10 mouse cellular contexts compared by ENCODE assay signal in genomic region chr6:126033693-126034402, GRCm38 (mm10).
DNase-seq lines count a peak whose midpoint lies in the region; ATAC-seq and TF ChIP-seq lines count a peak whose summit lies in the region.
"Had no signal": no experiment of that assay in that cellular context is flagged by ENCODE, and none has a peak within 500 bp of the region (broad histone marks: within the 10 kb centered on the region; RNA-seq: fewer than 3 reads in every experiment).

No protein-coding gene starts in this region.

- no peak overlapping the region for H3K9ac ChIP-seq in forebrain, embryonic 14.5 days (ENCODE audit: low read length)
- no peak overlapping the region for H3K9ac ChIP-seq in forebrain, embryonic 13.5 days
- H3K9ac ChIP-seq in liver, postnatal 0 days (replicated peaks): no peak overlapping the region
- no peak overlapping the region for H3K9ac ChIP-seq in liver, embryonic 12.5 days
- no peak overlapping the region for H3K9ac ChIP-seq in intestine, embryonic 16.5 days (ENCODE audit: low read depth, low read length)
- H3K9ac ChIP-seq in stomach, embryonic 16.5 days (ENCODE audit: low read length): no peak overlapping the region
- H3K9ac ChIP-seq: liver, embryonic 15.5 days had no signal

- DNase-seq in forebrain, embryonic 14.5 days (ENCODE audit: low spot score): peak; percentile 8
- peak; percentile 35 for DNase-seq in liver, postnatal 0 days
- no peak for DNase-seq in kidney, adult 11 months
- DNase-seq in gastrocnemius, adult 8-10 months (ENCODE audit: low spot score in 2 of 2): no peak

- H3K9me3 ChIP-seq in forebrain, embryonic 14.5 days (replicated peaks; ENCODE audit: control insufficient read depth, low read length): no peaks in the 10 kb centered on the region
- H3K9me3 ChIP-seq in forebrain, embryonic 13.5 days (replicated peaks): no peaks in the 10 kb centered on the region
- H3K9me3 ChIP-seq in liver, postnatal 0 days (ENCODE audit: low read length): no peaks in the 10 kb centered on the region
- no peaks in the 10 kb centered on the region for H3K9me3 ChIP-seq in liver, embryonic 12.5 days (replicated peaks)
- no peaks in the 10 kb centered on the region for H3K9me3 ChIP-seq in intestine, embryonic 16.5 days (ENCODE audit: control insufficient read depth, low read length)
- H3K9me3 ChIP-seq in stomach, embryonic 16.5 days (replicated peaks; ENCODE audit: control insufficient read depth, low read length): no peaks in the 10 kb centered on the region
- H3K9me3 ChIP-seq: hindbrain, embryonic 10.5 days; liver, embryonic 15.5 days had no signal

- H3K4me2 ChIP-seq in forebrain, embryonic 14.5 days (ENCODE audit: low read length): no peak overlapping the region
- no peak overlapping the region for H3K4me2 ChIP-seq in forebrain, embryonic 13.5 days
- no peak overlapping the region for H3K4me2 ChIP-seq in liver, postnatal 0 days (ENCODE audit: low read depth, low read length)
- no peak overlapping the region for H3K4me2 ChIP-seq in liver, embryonic 12.5 days
- H3K4me2 ChIP-seq in intestine, embryonic 16.5 days (ENCODE audit: low read depth, low read length): no peak overlapping the region
- peak overlapping the region; percentile 35; the same call in 1 of the 2 replicates for H3K4me2 ChIP-seq in stomach, embryonic 16.5 days (ENCODE audit: low read depth, low read length)
- H3K4me2 ChIP-seq: liver, embryonic 15.5 days had no signal

- ATAC-seq in forebrain, embryonic 14.5 days: peak; percentile 37; the same call in 1 of the 2 replicates
- no peak for ATAC-seq in forebrain, embryonic 13.5 days
- ATAC-seq in liver, postnatal 0 days: peak; percentile 99
- ATAC-seq in liver, embryonic 12.5 days: no peak
- ATAC-seq in intestine, embryonic 16.5 days: peak; percentile 38; the same call in 1 of the 2 replicates
- ATAC-seq in stomach, embryonic 16.5 days (ENCODE audit: insufficient read depth, low FRiP score): no peak

- no peak overlapping the region for H3K27ac ChIP-seq in forebrain, embryonic 14.5 days (ENCODE audit: low read depth, low read length)
- H3K27ac ChIP-seq in forebrain, embryonic 13.5 days: no peak overlapping the region
- H3K27ac ChIP-seq in liver, postnatal 0 days (ENCODE audit: low read depth): peak overlapping the region; percentile 48
- no peak overlapping the region for H3K27ac ChIP-seq in liver, embryonic 12.5 days
- no peak overlapping the region for H3K27ac ChIP-seq in intestine, embryonic 16.5 days (ENCODE audit: low read length)
- no peak overlapping the region for H3K27ac ChIP-seq in stomach, embryonic 16.5 days (ENCODE audit: low read length)
- H3K27ac ChIP-seq: liver, embryonic 15.5 days had no signal

- H3K36me3 ChIP-seq in forebrain, embryonic 14.5 days (ENCODE audit: control insufficient read depth, insufficient read depth, low read length): no peaks in the 10 kb centered on the region
- H3K36me3 ChIP-seq in forebrain, embryonic 13.5 days (ENCODE audit: poor library complexity, severe bottlenecking): no peaks in the 10 kb centered on the region
- no peaks in the 10 kb centered on the region for H3K36me3 ChIP-seq in liver, postnatal 0 days (replicated peaks; ENCODE audit: insufficient read depth, low read length)
- H3K36me3 ChIP-seq in liver, embryonic 12.5 days: no peaks in the 10 kb centered on the region
- H3K36me3 ChIP-seq in intestine, embryonic 16.5 days (ENCODE audit: control insufficient read depth, insufficient read depth, low read length): no peaks in the 10 kb centered on the region
- no peaks in the 10 kb centered on the region for H3K36me3 ChIP-seq in stomach, embryonic 16.5 days (ENCODE audit: control insufficient read depth, insufficient read depth, low read length)
- H3K36me3 ChIP-seq: hindbrain, embryonic 10.5 days; liver, embryonic 15.5 days had no signal

- H3K27me3 ChIP-seq in forebrain, embryonic 14.5 days (replicated peaks; ENCODE audit: control insufficient read depth, insufficient read depth, low read length): no peaks in the 10 kb centered on the region
- H3K27me3 ChIP-seq in forebrain, embryonic 13.5 days: no peaks in the 10 kb centered on the region
- H3K27me3 ChIP-seq in liver, postnatal 0 days (ENCODE audit: insufficient read depth, low read length): no peaks in the 10 kb centered on the region
- no peaks in the 10 kb centered on the region for H3K27me3 ChIP-seq in liver, embryonic 12.5 days (replicated peaks)
- H3K27me3 ChIP-seq in intestine, embryonic 16.5 days (replicated peaks; ENCODE audit: control insufficient read depth, insufficient read depth, low read length): no peaks in the 10 kb centered on the region
- no peaks in the 10 kb centered on the region for H3K27me3 ChIP-seq in stomach, embryonic 16.5 days (ENCODE audit: control insufficient read depth, insufficient read depth, low read length)
- H3K27me3 ChIP-seq: liver, embryonic 15.5 days had no signal

- no peak overlapping the region for H3K4me3 ChIP-seq in forebrain, embryonic 14.5 days (ENCODE audit: low read depth, low read length)
- no peak overlapping the region for H3K4me3 ChIP-seq in forebrain, embryonic 13.5 days
- H3K4me3 ChIP-seq in liver, postnatal 0 days (ENCODE audit: low read depth, low read length): no peak overlapping the region
- H3K4me3 ChIP-seq in liver, embryonic 12.5 days: no peak overlapping the region
- H3K4me3 ChIP-seq in intestine, embryonic 16.5 days (ENCODE audit: low read length): no peak overlapping the region
- H3K4me3 ChIP-seq in stomach, embryonic 16.5 days (replicated peaks; ENCODE audit: low read length): no peak overlapping the region
- H3K4me3 ChIP-seq: hindbrain, embryonic 10.5 days; liver, embryonic 15.5 days had no signal

- no peak for TF ChIP-seq CTCF in liver, postnatal 0 days (IDR thresholded peaks at IDR 0.05; ENCODE audit: low read depth)

- H3K4me1 ChIP-seq in forebrain, embryonic 14.5 days (ENCODE audit: control insufficient read depth, insufficient read depth, low read length): no peaks in the 10 kb centered on the region
- peaks cover 5% of the 10 kb centered on the region; the same call in 1 of the 2 replicates for H3K4me1 ChIP-seq in forebrain, embryonic 13.5 days
- 0 out of 2 replicates have a peak, but pooled peaks cover 3% of the 10 kb centered on the region for H3K4me1 ChIP-seq in liver, postnatal 0 days (ENCODE audit: insufficient read depth)
- H3K4me1 ChIP-seq in liver, embryonic 12.5 days: no peaks in the 10 kb centered on the region; the same call in 1 of the 2 replicates
- peaks cover 4% of the 10 kb centered on the region; the same call in 1 of the 2 replicates for H3K4me1 ChIP-seq in intestine, embryonic 16.5 days (ENCODE audit: control insufficient read depth, insufficient read depth, low read length)
- peaks cover 5% of the 10 kb centered on the region; the same call in 1 of the 2 replicates for H3K4me1 ChIP-seq in stomach, embryonic 16.5 days (ENCODE audit: control insufficient read depth, insufficient read depth, low read length)
- H3K4me1 ChIP-seq: liver, embryonic 15.5 days had no signal

- WGBS in forebrain, embryonic 14.5 days: 58% methylated on average over 8 of the region's 8 CpGs
- 61% methylated on average over 8 of the region's 8 CpGs for WGBS in forebrain, embryonic 13.5 days
- WGBS in liver, postnatal 0 days (ENCODE audit: insufficient replicate concordance): 54% methylated on average over 8 of the region's 8 CpGs
- 57% methylated on average over 8 of the region's 8 CpGs for WGBS in liver, embryonic 12.5 days (ENCODE audit: insufficient replicate concordance)
- 46% methylated on average over 8 of the region's 8 CpGs for WGBS in intestine, embryonic 16.5 days
- 38% methylated on average over 8 of the region's 8 CpGs for WGBS in stomach, embryonic 16.5 days

- TF ChIP-seq EP300 in liver, postnatal 0 days (IDR thresholded peaks at IDR 0.05; ENCODE audit: low read depth): peak; percentile 80

Comparison
In these comparisons a context has a peak if more than half of its experiments do, and no peak if none do; other contexts are left out.
1. ATAC-seq: peak in forebrain, embryonic 14.5 days (single experiment), liver, postnatal 0 days (single experiment) and intestine, embryonic 16.5 days (single experiment); none in forebrain, embryonic 13.5 days (single experiment), liver, embryonic 12.5 days (single experiment) and stomach, embryonic 16.5 days (single experiment).
2. DNase-seq: peak in forebrain, embryonic 14.5 days (single experiment) and liver, postnatal 0 days (single experiment); none in kidney, adult 11 months (single experiment) and gastrocnemius, adult 8-10 months (0 of 2).